Mouse (Mus musculus) retina, adult 2 months (tissue): Measurements from ENCODE around the gene Ypel3.
A peak's percentile ranks its signal among the peaks of the same experiment; 100 is the strongest.

Experiments used
- DNase-seq: peaks from one replicate; pipeline ENCODE4 v3.0.0-alpha.2; 2012; ENCODE audit warnings: low read depth, low spot score

Gene Ypel3

GRCm38 (mm10) chr7:126815726-126816222, 39.0 kb downstream of the Ypel3 start:
- DNase-seq, result no peak

- no peak for DNase-seq
Measured at GRCm38 (mm10) chr7:126816494-126816893, 39.7 kb downstream of the Ypel3 start.

- DNase-seq, result no peak
Measured at GRCm38 (mm10) chr7:126817595-126817994, 40.8 kb downstream of the Ypel3 start.

GRCm38 (mm10) chr7:126818818-126819217, 42.1 kb downstream of the Ypel3 start:
- no peak for DNase-seq

- DNase-seq, result peak; percentile 83
Measured at GRCm38 (mm10) chr7:126821835-126822511, 45.2 kb downstream of the Ypel3 start.

- DNase-seq, result no peak
Measured at GRCm38 (mm10) chr7:126822741-126823140, 46.0 kb downstream of the Ypel3 start.

GRCm38 (mm10) chr7:126823202-126823711, 46.5 kb downstream of the Ypel3 start:
- peak; percentile 69 for DNase-seq

- DNase-seq, result no peak
Measured at GRCm38 (mm10) chr7:126823940-126824339, 47.2 kb downstream of the Ypel3 start.

- no peak for DNase-seq
Measured at GRCm38 (mm10) chr7:126825403-126825802, 48.6 kb downstream of the Ypel3 start.

- peak; percentile 95 for DNase-seq
Measured at GRCm38 (mm10) chr7:126825952-126826351, 49.2 kb downstream of the Ypel3 start.
